Mouse (Mus musculus) lung, postnatal 4 days (tissue): ENCODE results near the gene Gm20896.
"Not testable (repeated sequence)": the region's sequence is repeated elsewhere in the genome, so short reads cannot be mapped to it uniquely, and the experiment has no call there.

Source experiments
- DNase-seq, 2 experiments: peaks; one replicate each; pipeline ENCODE4 v3.0.0; 2021

Gene Gm20896

GRCm38 (mm10) chrY:35921426-35921825 is at the start of gene Gm20896:
Gene Gm20896, minus strand, starts transcription at chrY:35921526.
- not testable (repeated sequence) for DNase-seq
